Mouse (Mus musculus): Measurements from ENCODE around the gene Naa15. TPM values are rescaled to one million over a fixed set of nuclear protein-coding genes. Genes with fewer than 3 reads are reported as not detected.
"Not testable (repeated sequence)": the region's sequence is repeated elsewhere in the genome, so short reads cannot be mapped to it uniquely, and the experiment has no call there.

Naa15 gene
- polyA plus RNA-seq, 1 experiment from 2014 or later, result 37.3 TPM

- not testable (repeated sequence) for H3K27ac ChIP-seq (ENCODE audit: low read depth); ATAC-seq (replicated peaks; ENCODE audit: low FRiP score, low TSS enrichment, low read depth); H3K9me3 ChIP-seq (ENCODE audit: control insufficient read depth, low read length); DNase-seq (ENCODE audit: low spot score); H3K9ac ChIP-seq (ENCODE audit: low read length); H3K4me3 ChIP-seq (ENCODE audit: low read depth, low read length); H3K4me1 ChIP-seq (replicated peaks; ENCODE audit: control insufficient read depth, insufficient read depth, low read length); H3K27me3 ChIP-seq (replicated peaks; ENCODE audit: control insufficient read depth, insufficient read depth, low read length); H3K4me2 ChIP-seq (ENCODE audit: low read length)
- 85% methylated on average over 5 of the region's 5 CpGs for WGBS
- peaks cover 27% of the 10 kb centered on the region for H3K36me3 ChIP-seq (ENCODE audit: control insufficient read depth, insufficient read depth, low read length)
These were observed 19.4 kb downstream of the Naa15 start for GRCm38 (mm10) chr3:51434364-51434763.

- no peak overlapping the region for H3K4me2 ChIP-seq (ENCODE audit: low read length)
- no peak for ATAC-seq (replicated peaks; ENCODE audit: low FRiP score, low TSS enrichment, low read depth)
- no peak for DNase-seq (ENCODE audit: low spot score)
- WGBS, result 87% methylated on average over 3 of the region's 3 CpGs
- H3K36me3 ChIP-seq (ENCODE audit: control insufficient read depth, insufficient read depth, low read length), result peaks cover 31% of the 10 kb centered on the region
- no peak overlapping the region for H3K9ac ChIP-seq (ENCODE audit: low read length)
- H3K4me3 ChIP-seq (ENCODE audit: low read depth, low read length), result no peak overlapping the region
- no peaks in the 10 kb centered on the region for H3K9me3 ChIP-seq (ENCODE audit: control insufficient read depth, low read length)
- H3K27me3 ChIP-seq (replicated peaks; ENCODE audit: control insufficient read depth, insufficient read depth, low read length), result no peaks in the 10 kb centered on the region
- H3K27ac ChIP-seq (ENCODE audit: low read depth), result no peak overlapping the region
- no peaks in the 10 kb centered on the region for H3K4me1 ChIP-seq (replicated peaks; ENCODE audit: control insufficient read depth, insufficient read depth, low read length)
These were observed 20.1 kb downstream of the Naa15 start for GRCm38 (mm10) chr3:51434871-51435595.

- Histone ChIP-seq H3K9ac (ENCODE audit: low read length) (no peak overlapping the region), H3K4me1 (replicated peaks; ENCODE audit: control insufficient read depth, insufficient read depth, low read length) (no peaks in the 10 kb centered on the region), H3K27me3 (replicated peaks; ENCODE audit: control insufficient read depth, insufficient read depth, low read length) (no peaks in the 10 kb centered on the region), H3K9me3 (ENCODE audit: control insufficient read depth, low read length) (no peaks in the 10 kb centered on the region), H3K4me3 (ENCODE audit: low read depth, low read length) (no peak overlapping the region), H3K27ac (ENCODE audit: low read depth) (no peak overlapping the region), H3K36me3 (ENCODE audit: control insufficient read depth, insufficient read depth, low read length) (peaks cover 93% of the 10 kb centered on the region), H3K4me2 (ENCODE audit: low read length) (no peak overlapping the region)
- no peak for ATAC-seq (replicated peaks; ENCODE audit: low FRiP score, low TSS enrichment, low read depth)
- DNase-seq (ENCODE audit: low spot score), result no peak
- WGBS, result 89% methylated on average over 2 of the region's 2 CpGs
These were observed 53.6 kb downstream of the Naa15 start for GRCm38 (mm10) chr3:51468530-51468929.

- ATAC-seq (replicated peaks; ENCODE audit: low FRiP score, low TSS enrichment, low read depth), result no peak
- no peak overlapping the region for H3K4me2 ChIP-seq (ENCODE audit: low read length)
These were observed 60.8 kb downstream of the Naa15 start for GRCm38 (mm10) chr3:51475706-51476105.

GRCm38 (mm10) chr3:51479893-51480292 is 64.9 kb downstream of the Naa15 start:
- Histone ChIP-seq H3K9ac (ENCODE audit: low read length) (no peak overlapping the region), H3K27me3 (replicated peaks; ENCODE audit: control insufficient read depth, insufficient read depth, low read length) (no peaks in the 10 kb centered on the region), H3K4me2 (ENCODE audit: low read length) (no peak overlapping the region), H3K4me1 (replicated peaks; ENCODE audit: control insufficient read depth, insufficient read depth, low read length) (peaks cover 9% of the 10 kb centered on the region), H3K4me3 (ENCODE audit: low read depth, low read length) (no peak overlapping the region), H3K9me3 (ENCODE audit: control insufficient read depth, low read length) (no peaks in the 10 kb centered on the region), H3K27ac (ENCODE audit: low read depth) (no peak overlapping the region), H3K36me3 (ENCODE audit: control insufficient read depth, insufficient read depth, low read length) (peaks cover 8% of the 10 kb centered on the region)
- no peak for ATAC-seq (replicated peaks; ENCODE audit: low FRiP score, low TSS enrichment, low read depth)
- WGBS, result 55% methylated on average over 2 of the region's 2 CpGs
- DNase-seq (ENCODE audit: low spot score), result no peak

More at GRCm38 (mm10) chr3:51475706-51476105, 60.8 kb downstream of the Naa15 start:
- no peak for DNase-seq (ENCODE audit: low spot score)
- H3K27ac ChIP-seq (ENCODE audit: low read depth), result no peak overlapping the region
- WGBS, result 72% methylated on average over 4 of the region's 4 CpGs
- H3K4me1 ChIP-seq (replicated peaks; ENCODE audit: control insufficient read depth, insufficient read depth, low read length), result no peaks in the 10 kb centered on the region
- no peaks in the 10 kb centered on the region for H3K27me3 ChIP-seq (replicated peaks; ENCODE audit: control insufficient read depth, insufficient read depth, low read length)
- H3K36me3 ChIP-seq (ENCODE audit: control insufficient read depth, insufficient read depth, low read length), result peaks cover 50% of the 10 kb centered on the region
- H3K9me3 ChIP-seq (ENCODE audit: control insufficient read depth, low read length), result no peaks in the 10 kb centered on the region
- no peak overlapping the region for H3K9ac ChIP-seq (ENCODE audit: low read length)
- no peak overlapping the region for H3K4me3 ChIP-seq (ENCODE audit: low read depth, low read length)

- no peak overlapping the region for H3K27ac ChIP-seq (ENCODE audit: low read depth)
- no peaks in the 10 kb centered on the region for H3K36me3 ChIP-seq (ENCODE audit: control insufficient read depth, insufficient read depth, low read length)
- H3K4me1 ChIP-seq (replicated peaks; ENCODE audit: control insufficient read depth, insufficient read depth, low read length), result peaks cover 18% of the 10 kb centered on the region
- H3K4me2 ChIP-seq (ENCODE audit: low read length), result no peak overlapping the region
- ATAC-seq (replicated peaks; ENCODE audit: low FRiP score, low TSS enrichment, low read depth) (no peak), DNase-seq (ENCODE audit: low spot score) (peak; percentile 69)
- H3K9ac ChIP-seq (ENCODE audit: low read length), result no peak overlapping the region
- H3K27me3 ChIP-seq (replicated peaks; ENCODE audit: control insufficient read depth, insufficient read depth, low read length), result no peaks in the 10 kb centered on the region
- H3K4me3 ChIP-seq (ENCODE audit: low read depth, low read length), result no peak overlapping the region
- H3K9me3 ChIP-seq (ENCODE audit: control insufficient read depth, low read length), result no peaks in the 10 kb centered on the region
These were observed 66.1 kb downstream of the Naa15 start for GRCm38 (mm10) chr3:51481059-51481458.

GRCm38 (mm10) chr3:51481881-51482280 is 66.9 kb downstream of the Naa15 start:
- H3K4me3 ChIP-seq (ENCODE audit: low read depth, low read length), result no peak overlapping the region
- no peaks in the 10 kb centered on the region for H3K9me3 ChIP-seq (ENCODE audit: control insufficient read depth, low read length)
- no peak for ATAC-seq (replicated peaks; ENCODE audit: low FRiP score, low TSS enrichment, low read depth)
- no peak overlapping the region for H3K9ac ChIP-seq (ENCODE audit: low read length)
- WGBS, result 61% methylated on average over 3 of the region's 3 CpGs
- DNase-seq (ENCODE audit: low spot score), result no peak
- no peak overlapping the region for H3K4me2 ChIP-seq (ENCODE audit: low read length)
- no peaks in the 10 kb centered on the region for H3K36me3 ChIP-seq (ENCODE audit: control insufficient read depth, insufficient read depth, low read length)
- H3K4me1 ChIP-seq (replicated peaks; ENCODE audit: control insufficient read depth, insufficient read depth, low read length), result peaks cover 18% of the 10 kb centered on the region
- no peaks in the 10 kb centered on the region for H3K27me3 ChIP-seq (replicated peaks; ENCODE audit: control insufficient read depth, insufficient read depth, low read length)
- H3K27ac ChIP-seq (ENCODE audit: low read depth), result no peak overlapping the region

GRCm38 (mm10) chr3:51482781-51483180 is 67.8 kb downstream of the Naa15 start:
- DNase-seq (ENCODE audit: low spot score) (no peak), ATAC-seq (replicated peaks; ENCODE audit: low FRiP score, low TSS enrichment, low read depth) (no peak)
- Histone ChIP-seq H3K4me1 (replicated peaks; ENCODE audit: control insufficient read depth, insufficient read depth, low read length) (peaks cover 18% of the 10 kb centered on the region), H3K9me3 (ENCODE audit: control insufficient read depth, low read length) (no peaks in the 10 kb centered on the region), H3K4me2 (ENCODE audit: low read length) (peak overlapping the region; percentile 87), H3K27ac (ENCODE audit: low read depth) (peak overlapping the region; percentile 96), H3K27me3 (replicated peaks; ENCODE audit: control insufficient read depth, insufficient read depth, low read length) (no peaks in the 10 kb centered on the region), H3K9ac (ENCODE audit: low read length) (peak overlapping the region; percentile 94; the same call in 1 of the 2 replicates), H3K36me3 (ENCODE audit: control insufficient read depth, insufficient read depth, low read length) (no peaks in the 10 kb centered on the region), H3K4me3 (ENCODE audit: low read depth, low read length) (peak overlapping the region; percentile 87; the same call in 1 of the 2 replicates)
- 72% methylated on average over 3 of the region's 3 CpGs for WGBS

All from intestine, embryonic 14.5 days (tissue).